Mouse (Mus musculus) central nervous system, embryonic 11.5 days (tissue): Measurements from ENCODE around the gene Mrps10. TPM values are rescaled to one million over a fixed set of nuclear protein-coding genes. Genes with fewer than 3 reads are reported as not detected.

Source experiments
- polyA plus RNA-seq: library from polyadenylated mRNA; depleted of rRNA; stranded (reverse); fragments of >200 nt; gene quantifications from 2 replicates; pipeline ENCODE4 v1.2.3, GENCODE M21; 2012; rRNA removed

The Mrps10 gene
- polyA plus RNA-seq, result 49.7 and 55.2 TPM in 2 replicates

GRCm38 (mm10) chr17:47368401-47369086 is at the start of gene Mrps10:
Mrps10 (plus strand) TSS chr17:47368887.

DNA sequence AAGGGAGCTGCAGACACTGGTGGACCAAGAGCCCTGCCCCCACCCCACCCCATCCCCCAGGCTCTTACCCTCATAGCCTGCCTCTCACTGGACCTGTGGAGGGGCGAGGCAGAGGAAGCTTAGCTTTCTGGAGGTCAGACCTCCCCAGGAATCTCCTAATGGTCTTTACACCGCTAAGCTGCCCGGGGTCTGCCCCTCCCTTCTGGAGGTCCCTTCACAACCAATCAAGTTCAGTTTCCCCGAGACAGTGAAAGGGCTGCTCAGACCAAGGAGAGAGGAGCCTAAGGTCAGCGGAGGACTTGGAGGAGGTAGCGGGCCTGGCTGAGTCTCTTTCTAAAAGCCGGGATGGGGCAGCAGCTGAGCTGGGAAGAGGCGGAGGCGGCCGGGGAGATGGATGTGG is 16.5 kb downstream of the Mrps10 start, which contains the start of gene Guca1b:
Guca1b (plus strand) TSS at position 249 of the 400 bp plus-strand sequence.

GRCm38 (mm10) chr17:47400451-47400850 is 31.8 kb downstream of the Mrps10 start, which contains the start of gene Guca1a:
Guca1a (minus strand) TSS chr17:47400584.

Other genes with a start within 250 kb of the Mrps10 start
- gene Guca1b, start 16.5 kb downstream of the Mrps10 start, polyA plus RNA-seq, result 1.1 and 1.3 TPM in 2 replicates
- gene Guca1a, start 31.7 kb downstream of the Mrps10 start, polyA plus RNA-seq, result 0.99 and 2.2 TPM in 2 replicates
- 0.60 and 0.67 TPM in 2 replicates for gene AI661453, start 67.7 kb downstream of the Mrps10 start, polyA plus RNA-seq
- gene 1700001C19Rik, start 68.5 kb downstream of the Mrps10 start, polyA plus RNA-seq, result 0.05 and 0.15 TPM in 2 replicates
- gene Taf8, start 133.4 kb downstream of the Mrps10 start, polyA plus RNA-seq, result 47.4 and 48.0 TPM in 2 replicates
- gene Ccnd3, start 136.2 kb downstream of the Mrps10 start, polyA plus RNA-seq, result 194 and 197 TPM in 2 replicates
- 23.2 and 24.1 TPM in 2 replicates for gene Bysl, start 242.6 kb downstream of the Mrps10 start, polyA plus RNA-seq
- 47.8 and 57.1 TPM in 2 replicates for gene Med20, start 242.7 kb downstream of the Mrps10 start, polyA plus RNA-seq
- gene Gm20517, start 242.7 kb downstream of the Mrps10 start, polyA plus RNA-seq, result 2.2 and 4.3 TPM in 2 replicates